Mouse (Mus musculus) induced T-regulatory cell, adult 2 months (primary cell): ENCODE results near the gene BC049352.

Source experiments
- DNase-seq: peaks from one replicate; pipeline ENCODE4 v3.0.0-alpha.2; 2012; ENCODE audit warnings: low read depth

Gene BC049352

GRCm38 (mm10) chr9:45189661-45190174, 7.9 kb downstream of the BC049352 start:
- DNase-seq = no peak

GRCm38 (mm10) chr9:45195468-45195867, 13.7 kb downstream of the BC049352 start:
- no peak for DNase-seq

GRCm38 (mm10) chr9:45196125-45196830, 14.5 kb downstream of the BC049352 start:
- no peak for DNase-seq

- DNase-seq = no peak
Measured at GRCm38 (mm10) chr9:45197549-45197948, 15.7 kb downstream of the BC049352 start.

- no peak for DNase-seq
Measured at GRCm38 (mm10) chr9:45201319-45201947, 19.6 kb downstream of the BC049352 start.

- peak; percentile 29 for DNase-seq
Measured at GRCm38 (mm10) chr9:45202021-45202798, 20.4 kb downstream of the BC049352 start.

- DNase-seq = peak; percentile 55
Measured at GRCm38 (mm10) chr9:45203797-45204410, 22.1 kb downstream of the BC049352 start, which contains the start of gene Tmprss4. Gene Tmprss4 (minus strand): TSS chr9:45204092.

GRCm38 (mm10) chr9:45205143-45205542, 23.3 kb downstream of the BC049352 start:
- DNase-seq = no peak

- no peak for DNase-seq
Measured at GRCm38 (mm10) chr9:45206121-45206520, 24.3 kb downstream of the BC049352 start.

GRCm38 (mm10) chr9:45207015-45207743, 25.4 kb downstream of the BC049352 start:
- DNase-seq = peak; percentile 53

GRCm38 (mm10) chr9:45212001-45212400, 30.2 kb downstream of the BC049352 start:
- DNase-seq = no peak

- no peak for DNase-seq
Measured at GRCm38 (mm10) chr9:45215526-45216179, 33.8 kb downstream of the BC049352 start.

- DNase-seq = no peak
Measured at GRCm38 (mm10) chr9:45219644-45220043, 37.8 kb downstream of the BC049352 start.

GRCm38 (mm10) chr9:45221567-45221966, 39.8 kb downstream of the BC049352 start:
- DNase-seq = peak; percentile 97

- peak; percentile 87 for DNase-seq
Measured at GRCm38 (mm10) chr9:45229359-45229758, 47.6 kb downstream of the BC049352 start.

- DNase-seq = peak; percentile 70
Measured at GRCm38 (mm10) chr9:45235668-45236227, 53.9 kb downstream of the BC049352 start.

- DNase-seq = no peak
Measured at GRCm38 (mm10) chr9:45236744-45237143, 54.9 kb downstream of the BC049352 start.

- DNase-seq = peak; percentile 75
Measured at GRCm38 (mm10) chr9:45241397-45241796, 59.6 kb downstream of the BC049352 start.

GRCm38 (mm10) chr9:45245432-45245831, 63.6 kb downstream of the BC049352 start:
- no peak for DNase-seq

GRCm38 (mm10) chr9:45246060-45246459, 64.3 kb downstream of the BC049352 start:
- peak; percentile 63 for DNase-seq
